Mouse (Mus musculus) MEL (cell line): ENCODE data around the gene Fam114a2. TPM values are rescaled to one million over a fixed set of nuclear protein-coding genes. Genes with fewer than 3 reads are reported as not detected.

ENCODE experiments used
- DNase-seq: peaks from one replicate; pipeline ENCODE4 v3.0.0; 2011; ENCODE audit warnings: low read depth, low spot score
- H3K27ac ChIP-seq: 2 replicates; pipeline ENCODE4 v1.5.1; 2012; ENCODE audit warnings: low read depth, mild to moderate bottlenecking, control low read depth, low read length, moderate library complexity; ENCODE audit not compliant: control insufficient read depth
- H3K27me3 ChIP-seq, 2 experiments: fragments of 150-350 bp in 1 of 2; sonication (generic) in 1 of 2; 2 replicates each; pipeline ENCODE4 v1.6.1; 2012; ENCODE audit warnings: low read length in 2 of 2, mild to moderate bottlenecking in 2 of 2, improper control_type of control experiment in 1 of 2, moderate library complexity in 1 of 2; ENCODE audit not compliant: insufficient read depth in 2 of 2, control insufficient read depth in 1 of 2
- H3K36me3 ChIP-seq, 2 experiments: 2 replicates each; pipeline ENCODE4 v1.6.1; 2012 to 2014; ENCODE audit warnings: low read length in 2 of 2, improper control_type of control experiment in 1 of 2, inconsistent platforms in 1 of 2, mild to moderate bottlenecking in 1 of 2; ENCODE audit not compliant: insufficient read depth in 2 of 2, control insufficient read depth in 1 of 2
- H3K4me1 ChIP-seq, 2 experiments: fragments of 150-350 bp in 1 of 2; sonication (generic) in 1 of 2; 2 replicates each; pipeline ENCODE4 v1.6.1; 2012; ENCODE audit warnings: low read length in 2 of 2, improper control_type of control experiment in 1 of 2, mild to moderate bottlenecking in 1 of 2; ENCODE audit not compliant: insufficient read depth in 2 of 2, control insufficient read depth in 1 of 2
- H3K4me3 ChIP-seq, 2 experiments: fragments of 150-350 bp in 1 of 2; sonication (generic) in 1 of 2; 2 replicates each; pipeline ENCODE4 v1.5.1; 2012; ENCODE audit warnings: low read depth in 2 of 2, low read length in 2 of 2, mild to moderate bottlenecking in 2 of 2, moderate library complexity in 2 of 2, control low read depth in 1 of 2, improper control_type of control experiment in 1 of 2; ENCODE audit not compliant: control insufficient read depth in 1 of 2, insufficient read depth in 1 of 2
- H3K79me2 ChIP-seq: 2 replicates; pipeline ENCODE4 v1.6.1; 2012; ENCODE audit warnings: mild to moderate bottlenecking, low read length, moderate library complexity; ENCODE audit not compliant: control insufficient read depth, poor library complexity, insufficient read depth
- H3K9ac ChIP-seq: 2 replicates; pipeline ENCODE4 v1.6.1; 2012; ENCODE audit warnings: low read depth, mild to moderate bottlenecking, control low read depth, low read length, moderate library complexity; ENCODE audit not compliant: control insufficient read depth, poor library complexity, severe bottlenecking
- H3K9me3 ChIP-seq: fragments of 150-350 bp; sonication (generic); replicated peaks from 2 replicates; pipeline ENCODE4 v1.6.1; 2012; ENCODE audit warnings: mild to moderate bottlenecking, low read length, improper control_type of control experiment, moderate library complexity; ENCODE audit not compliant: insufficient read depth
- BHLHE40 ChIP-seq: IDR thresholded peaks from 2 replicates; pipeline ENCODE4 v1.6.1; 2012; ENCODE audit warnings: low read depth, mild to moderate bottlenecking, inconsistent platforms, low read length, improper control_type of control experiment, borderline replicate concordance
- CTCF ChIP-seq, 3 experiments: IDR thresholded peaks in 2 of 3; conservative IDR thresholded peaks in 1 of 3; 2 replicates each; pipeline ENCODE4 v1.5.1; 2011 to 2012; ENCODE audit warnings: low read length in 3 of 3, low read depth in 2 of 3, mild to moderate bottlenecking in 2 of 3, improper control_type of control experiment in 1 of 3, inconsistent platforms in 1 of 3, mixed read lengths in 1 of 3, moderate library complexity in 1 of 3; ENCODE audit not compliant: control insufficient read depth in 1 of 3, insufficient read depth in 1 of 3, poor library complexity in 1 of 3, severe bottlenecking in 1 of 3
- ELF1 ChIP-seq: IDR thresholded peaks from 2 replicates; pipeline ENCODE4 v1.6.1; 2014; ENCODE audit warnings: low read depth, mild to moderate bottlenecking, inconsistent platforms, low read length, improper control_type of control experiment, moderate library complexity
- GATA1 ChIP-seq: IDR thresholded peaks from 2 replicates; pipeline ENCODE4 v1.6.1; 2011; ENCODE audit warnings: low read depth, low read length, improper control_type of control experiment
- JUND ChIP-seq: IDR thresholded peaks from 2 replicates; pipeline ENCODE4 v1.6.1; 2011; ENCODE audit warnings: low read depth, mild to moderate bottlenecking, improper control_type of control experiment, low read length
- KAT2A ChIP-seq: conservative IDR thresholded peaks from 2 replicates; pipeline ENCODE4 v1.6.1; 2012; ENCODE audit warnings: low read depth, low read length, improper control_type of control experiment, inconsistent platforms
- MAX ChIP-seq: IDR thresholded peaks from 2 replicates; pipeline ENCODE4 v1.6.1; 2011; ENCODE audit warnings: low read length, improper control_type of control experiment
- MAZ ChIP-seq: IDR thresholded peaks from 2 replicates; pipeline ENCODE4 v1.6.1; 2012; ENCODE audit warnings: low read depth, mild to moderate bottlenecking, inconsistent platforms, low read length, improper control_type of control experiment
- MXI1 ChIP-seq: IDR thresholded peaks from 2 replicates; pipeline ENCODE4 v1.6.1; 2011; ENCODE audit warnings: mild to moderate bottlenecking, low read depth, low read length, improper control_type of control experiment
- MYB ChIP-seq: IDR thresholded peaks from 2 replicates; pipeline ENCODE4 v1.6.1; 2011; ENCODE audit warnings: mild to moderate bottlenecking, low read depth, low read length, improper control_type of control experiment
- MYC ChIP-seq: IDR thresholded peaks from 2 replicates; pipeline ENCODE4 v1.6.1; 2011; ENCODE audit warnings: low read depth, mild to moderate bottlenecking, low read length, improper control_type of control experiment, moderate library complexity
- NELFE ChIP-seq: IDR thresholded peaks from 2 replicates; pipeline ENCODE4 v1.6.1; 2011; ENCODE audit warnings: low read depth, low read length, improper control_type of control experiment
- NRF1 ChIP-seq: IDR thresholded peaks from 2 replicates; pipeline ENCODE4 v1.6.1; 2014; ENCODE audit warnings: low read depth, mild to moderate bottlenecking, inconsistent platforms, low read length, improper control_type of control experiment, moderate library complexity; ENCODE audit not compliant: poor library complexity, insufficient read depth, severe bottlenecking
- POLR2A ChIP-seq, 2 experiments: IDR thresholded peaks; 2 replicates each; pipeline ENCODE4 v1.6.1; 2011 to 2012; ENCODE audit warnings: low read length in 2 of 2, mild to moderate bottlenecking in 2 of 2, control low read depth in 1 of 2, improper control_type of control experiment in 1 of 2, low read depth in 1 of 2, moderate library complexity in 1 of 2; ENCODE audit not compliant: control insufficient read depth in 1 of 2, insufficient read depth in 1 of 2, poor library complexity in 1 of 2
- POLR2AphosphoS2 ChIP-seq: IDR thresholded peaks from 2 replicates; pipeline ENCODE4 v1.6.1; 2011; ENCODE audit warnings: low read length, improper control_type of control experiment
- RAD21 ChIP-seq: IDR thresholded peaks from 2 replicates; pipeline ENCODE4 v1.6.1; 2011; ENCODE audit warnings: mild to moderate bottlenecking, low read depth, low read length, improper control_type of control experiment
- SIN3A ChIP-seq: IDR thresholded peaks from 2 replicates; pipeline ENCODE4 v1.6.1; 2012; ENCODE audit warnings: low read length, improper control_type of control experiment, inconsistent platforms
- SMC3 ChIP-seq: IDR thresholded peaks from 2 replicates; pipeline ENCODE4 v1.6.1; 2011; ENCODE audit warnings: low read depth, low read length, improper control_type of control experiment
- TAL1 ChIP-seq: IDR thresholded peaks from 2 replicates; pipeline ENCODE4 v1.6.1; 2012; ENCODE audit warnings: mild to moderate bottlenecking, inconsistent platforms, low read length, moderate library complexity, mixed read lengths
- TBP ChIP-seq: IDR thresholded peaks from 2 replicates; pipeline ENCODE4 v1.8.0; 2011; ENCODE audit warnings: low read depth, low read length, improper control_type of control experiment
- USF1 ChIP-seq: IDR thresholded peaks from 2 replicates; pipeline ENCODE4 v1.6.1; 2014; ENCODE audit warnings: low read depth, mild to moderate bottlenecking, inconsistent platforms, low read length, improper control_type of control experiment, moderate library complexity
- USF2 ChIP-seq, 2 experiments: IDR thresholded peaks; 2 replicates each; pipeline ENCODE4 v1.6.1; 2011 to 2012; ENCODE audit warnings: improper control_type of control experiment in 2 of 2, low read length in 2 of 2, borderline replicate concordance in 1 of 2, inconsistent platforms in 1 of 2, low read depth in 1 of 2, mild to moderate bottlenecking in 1 of 2; ENCODE audit not compliant: insufficient read depth in 1 of 2
- ZC3H11A ChIP-seq: IDR thresholded peaks from 2 replicates; pipeline ENCODE4 v1.6.1; 2012; ENCODE audit warnings: low read depth, mild to moderate bottlenecking, inconsistent platforms, low read length, improper control_type of control experiment
- ZKSCAN1 ChIP-seq: IDR thresholded peaks from 2 replicates; pipeline ENCODE4 v1.6.1; 2012; ENCODE audit warnings: low read depth, mild to moderate bottlenecking, inconsistent platforms, low read length, improper control_type of control experiment, moderate library complexity
- polyA plus RNA-seq, 2 experiments: library from polyadenylated mRNA; stranded (reverse) in 1 of 2; unstranded in 1 of 2; fragments of >175 nt in 1 of 2; fragments of >200 nt in 1 of 2; gene quantifications; 2 replicates each; pipeline versions ENCODE4 v1.2.1 to v1.2.4; 2012; ENCODE audit warnings: low replicate concordance in 2 of 2, low read depth in 1 of 2; ENCODE audit not compliant: insufficient read length in 2 of 2, insufficient read depth in 1 of 2, missing spikeins in 1 of 2
- total RNA-seq: library from RNA; depleted of rRNA; stranded (reverse); fragments of 300-350 nt; gene quantifications from 2 replicates; pipeline ENCODE4 v1.2.3, GENCODE M21; 2012

The Fam114a2 gene
- total and polyA plus RNA-seq, 3 experiments, result 39.5 to 42.3 TPM; not detected in 1

DNA sequence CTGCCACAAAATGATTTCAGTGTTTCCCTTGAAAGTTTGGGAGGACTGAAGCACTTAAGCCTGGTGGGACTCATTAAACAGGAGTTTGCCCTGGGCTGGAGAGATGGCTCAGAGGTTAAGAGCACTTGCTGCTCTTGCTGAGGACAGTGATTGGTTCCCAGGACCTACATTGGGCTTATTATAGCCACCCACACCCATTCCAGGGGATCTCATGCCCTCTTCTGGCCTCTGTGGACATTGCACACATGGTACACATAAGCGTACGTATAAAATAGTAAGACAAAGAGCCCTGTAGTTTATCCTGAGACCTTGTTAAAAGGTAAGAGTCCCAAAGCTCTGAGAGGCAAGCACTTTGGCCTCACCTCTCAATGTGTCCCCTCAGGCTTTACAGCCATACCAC is 31.8 kb upstream of the Fam114a2 start:
- Histone ChIP-seq H3K79me2 (no peaks in the 10 kb centered on the region), H3K9ac (no peak overlapping the region), H3K4me3 (no peak overlapping the region), H3K27ac (no peak overlapping the region), H3K4me1 (no peaks in the 10 kb centered on the region), H3K27me3 (no peaks in the 10 kb centered on the region), H3K36me3 (no peaks in the 10 kb centered on the region), H3K9me3 (no peaks in the 10 kb centered on the region)
- DNase-seq, result peak; percentile 59
- TF ChIP-seq RAD21 (peak; percentile 16), SMC3 (peak; percentile 34), CTCF (IDR thresholded peaks at IDR 0.05 in 2 of 3, conservative IDR thresholded peaks at IDR 0.05 in 1 of 3; ENCODE audit: control insufficient read depth in 1 of 3, insufficient read depth in 1 of 3, low read depth in 2 of 3, low read length in 3 of 3, poor library complexity in 1 of 3, severe bottlenecking in 1 of 3) (peak; percentile 20 to 40 (median 30); a peak in 5 of 6 replicates), GATA1 (no peak), NELFE (no peak)

- no peak overlapping the region for H3K9ac ChIP-seq
- DNase-seq, result peak; percentile 87
- peak; percentile 88 to 98 (median 90) for TF ChIP-seq CTCF (IDR thresholded peaks at IDR 0.05 in 2 of 3, conservative IDR thresholded peaks at IDR 0.05 in 1 of 3; ENCODE audit: control insufficient read depth in 1 of 3, insufficient read depth in 1 of 3, low read depth in 2 of 3, low read length in 3 of 3, poor library complexity in 1 of 3, severe bottlenecking in 1 of 3)
- no peak for TF ChIP-seq USF2 (IDR thresholded peaks at IDR 0.05; ENCODE audit: borderline replicate concordance in 1 of 2, insufficient read depth in 1 of 2, low read depth in 1 of 2, low read length in 2 of 2)
- TF ChIP-seq SMC3, result peak; percentile 97
- TF ChIP-seq MXI1, result peak; percentile 55
- no peak for TF ChIP-seq JUND
- TF ChIP-seq MYB, result no peak
- TF ChIP-seq MAZ, result peak; percentile 70; the same call in 1 of the 2 replicates
- no peak for TF ChIP-seq ZKSCAN1
- TF ChIP-seq NRF1, result no peak
- no peak for TF ChIP-seq TBP
- no peak for TF ChIP-seq BHLHE40
- TF ChIP-seq POLR2AphosphoS2, result no peak
- TF ChIP-seq MAX, result peak; percentile 91
- TF ChIP-seq USF1, result no peak; the same call in 1 of the 2 replicates
- TF ChIP-seq TAL1, result no peak
- TF ChIP-seq RAD21, result peak; percentile 98
- TF ChIP-seq ELF1, result peak; percentile 61
- TF ChIP-seq SIN3A, result peak; percentile 72
- peak; percentile 95 for TF ChIP-seq ZC3H11A
- TF ChIP-seq POLR2A (IDR thresholded peaks at IDR 0.05; ENCODE audit: control insufficient read depth in 1 of 2, insufficient read depth in 1 of 2, low read depth in 1 of 2, low read length in 2 of 2, poor library complexity in 1 of 2), result no peak
- peak; percentile 88 for TF ChIP-seq MYC
- TF ChIP-seq KAT2A, result no peak
- TF ChIP-seq, all 39 proteins: peak for 10
- no peaks in the 10 kb centered on the region for H3K36me3 ChIP-seq
- H3K4me3 ChIP-seq, result no peak overlapping the region
- H3K27me3 ChIP-seq, result no peaks in the 10 kb centered on the region
- no peaks in the 10 kb centered on the region for H3K79me2 ChIP-seq
- H3K9me3 ChIP-seq, result no peaks in the 10 kb centered on the region
- H3K4me1 ChIP-seq, result no peaks in the 10 kb centered on the region
- H3K27ac ChIP-seq, result no peak overlapping the region
These were observed 30.5 kb upstream of the Fam114a2 start for GRCm38 (mm10) chr11:57548618-57549550.
